In the genomic region with DNA sequence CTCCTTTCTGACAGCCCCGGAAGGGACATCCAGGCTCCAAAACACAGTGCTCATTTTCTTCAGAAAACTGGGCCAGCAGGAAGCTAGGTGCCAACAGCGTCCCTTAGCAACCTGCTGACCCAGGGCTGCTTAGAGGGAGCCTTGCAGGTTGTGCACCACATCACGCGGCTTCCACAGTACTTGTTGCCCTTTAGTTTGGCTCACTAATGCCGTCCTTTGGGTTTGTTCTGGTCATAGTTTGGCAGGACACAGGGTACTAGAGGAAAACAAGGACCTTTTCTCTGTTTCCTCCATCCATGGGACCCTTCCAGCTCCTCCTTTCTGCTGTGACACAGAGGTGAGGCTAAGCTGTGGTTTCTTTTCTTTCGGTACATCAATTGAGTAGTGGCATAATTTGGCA, we compare ENCODE assay signal across 13 mouse cellular contexts.
DNase-seq lines count a peak whose midpoint lies in the region; ATAC-seq lines count a peak whose summit lies in the region.
"Had no signal": no experiment of that assay in that cellular context is flagged by ENCODE, and none has a peak within 500 bp of the region (broad histone marks: within the 10 kb centered on the region; RNA-seq: fewer than 3 reads in every experiment).

No protein-coding gene starts in this region.

- no peak overlapping the region for H3K27ac ChIP-seq in kidney, embryonic 15.5 days
- H3K27ac ChIP-seq in limb, embryonic 12.5 days, result no peak overlapping the region
- H3K27ac ChIP-seq: embryonic facial prominence, embryonic 12.5 days; stomach, embryonic 15.5 days had no signal

- peaks cover 74% of the 10 kb centered on the region for H3K4me1 ChIP-seq in kidney, embryonic 15.5 days
- H3K4me1 ChIP-seq in limb, embryonic 12.5 days (replicated peaks), result peaks cover 50% of the 10 kb centered on the region

- H3K36me3 ChIP-seq in kidney, embryonic 15.5 days, result peaks cover 19% of the 10 kb centered on the region; the same call in 1 of the 2 replicates
- peaks cover 36% of the 10 kb centered on the region for H3K36me3 ChIP-seq in limb, embryonic 12.5 days

- ATAC-seq in kidney, embryonic 15.5 days (replicated peaks; ENCODE audit: low FRiP score), result no peak
- no peak for ATAC-seq in limb, embryonic 12.5 days (ENCODE audit: insufficient number of reproducible peaks, insufficient read depth, low FRiP score, low TSS enrichment, low read depth)
- no peak for ATAC-seq in megakaryocyte progenitor cell, adult 5-6 weeks (replicated peaks; ENCODE audit: poor library complexity)
- ATAC-seq: forebrain, embryonic 14.5 days; liver, postnatal 0 days had no signal

- peak; percentile 82 for DNase-seq in kidney, adult 9 months
- DNase-seq in cerebellum, postnatal 36 days, result peak; percentile 18 to 31
- peak; percentile 73 to 85 for DNase-seq in kidney, postnatal 36 days
- DNase-seq in adipocyte (ENCODE audit: low spot score), result no peak
- DNase-seq: heart, postnatal 10 days; liver, postnatal 0 days had no signal

- H3K4me3 ChIP-seq in kidney, embryonic 15.5 days (replicated peaks), result no peak overlapping the region
- H3K4me3 ChIP-seq in limb, embryonic 12.5 days (replicated peaks), result no peak overlapping the region
- H3K4me3 ChIP-seq: embryonic facial prominence, embryonic 12.5 days; left cerebral cortex, adult 2 months; stomach, embryonic 15.5 days had no signal

- H3K27me3 ChIP-seq in kidney, embryonic 15.5 days, result no peaks in the 10 kb centered on the region
- no peaks in the 10 kb centered on the region for H3K27me3 ChIP-seq in limb, embryonic 12.5 days
- H3K27me3 ChIP-seq: embryonic facial prominence, embryonic 12.5 days; stomach, embryonic 15.5 days had no signal

- WGBS in kidney, embryonic 15.5 days, result 84% methylated on average over 6 of the region's 6 CpGs
- 90% methylated on average over 6 of the region's 6 CpGs for WGBS in limb, embryonic 12.5 days

- no peak overlapping the region for H3K4me2 ChIP-seq in kidney, embryonic 15.5 days
- H3K4me2 ChIP-seq in limb, embryonic 12.5 days, result no peak overlapping the region
- H3K4me2 ChIP-seq: embryonic facial prominence, embryonic 12.5 days; stomach, embryonic 15.5 days had no signal

- H3K9ac ChIP-seq in kidney, embryonic 15.5 days, result no peak overlapping the region
- H3K9ac ChIP-seq in limb, embryonic 12.5 days (replicated peaks), result 0 out of 2 replicates have a peak overlapping the region, but pooled peaks have one; percentile 23
- H3K9ac ChIP-seq: embryonic facial prominence, embryonic 12.5 days; liver, postnatal 0 days; stomach, embryonic 15.5 days had no signal

- H3K9me3 ChIP-seq in kidney, embryonic 15.5 days (replicated peaks), result no peaks in the 10 kb centered on the region
- H3K9me3 ChIP-seq in limb, embryonic 12.5 days, result no peaks in the 10 kb centered on the region
- H3K9me3 ChIP-seq: embryonic facial prominence, embryonic 12.5 days; stomach, embryonic 15.5 days had no signal
